Mouse (Mus musculus) liver, adult 2 months (tissue): Measurements from ENCODE around the gene Srrd.

ENCODE experiments used
- CTCF ChIP-seq: fragments of 200-500 bp; IDR thresholded peaks from 2 replicates; pipeline ENCODE4 v1.5.1; 2011; ENCODE audit warnings: low read depth, low read length, control low read depth
- POLR2A ChIP-seq: fragments of 200-500 bp; IDR thresholded peaks from 2 replicates; pipeline ENCODE4 v1.6.1; 2011; ENCODE audit warnings: low read length, control low read depth; ENCODE audit not compliant: insufficient read depth; ENCODE audit errors: extremely low read depth

- TF ChIP-seq CTCF (no peak), POLR2A (no peak)
Measured at GRCm38 (mm10) chr5:112324637-112325545, 17.9 kb downstream of the Srrd start.
